Mouse (Mus musculus): ENCODE data around the gene I830077J02Rik.
"Not testable (repeated sequence)": the region's sequence is repeated elsewhere in the genome, so short reads cannot be mapped to it uniquely, and the experiment has no call there.

The I830077J02Rik gene

DNA sequence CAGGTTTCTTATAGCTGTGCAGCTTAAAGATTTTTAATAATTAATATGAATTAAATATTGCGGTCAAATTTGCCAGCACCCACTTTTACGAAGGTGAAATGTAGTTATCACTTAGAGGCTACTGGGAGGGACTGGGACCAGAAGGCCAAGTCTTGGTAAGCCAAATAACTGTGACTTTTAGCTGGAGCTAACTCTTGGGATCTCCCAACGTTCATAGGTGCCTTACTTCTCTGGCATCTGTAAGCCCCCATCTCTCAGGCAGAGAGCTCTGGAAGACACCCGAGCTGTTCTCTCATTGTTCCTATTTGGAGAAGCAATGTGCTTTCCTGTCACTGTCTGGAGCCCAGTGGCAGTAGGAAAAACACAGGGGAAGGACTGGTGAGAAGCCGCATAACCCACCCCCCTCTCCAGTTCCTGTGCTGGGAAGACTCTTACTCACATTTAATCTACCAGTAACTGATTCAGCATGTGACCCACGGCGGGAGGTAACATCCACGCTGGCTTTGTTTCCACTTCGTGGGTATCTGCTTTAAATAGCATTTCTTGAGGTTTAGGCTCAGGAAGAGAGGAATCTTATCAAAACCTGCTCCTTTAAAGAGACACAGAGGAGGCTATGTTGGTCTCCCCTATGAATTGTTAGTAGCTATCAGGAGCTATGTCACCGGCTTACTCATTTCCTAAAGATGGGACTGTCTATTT lies 14.7 kb downstream of the I830077J02Rik start:
- DNase-seq, result no peak

DNA sequence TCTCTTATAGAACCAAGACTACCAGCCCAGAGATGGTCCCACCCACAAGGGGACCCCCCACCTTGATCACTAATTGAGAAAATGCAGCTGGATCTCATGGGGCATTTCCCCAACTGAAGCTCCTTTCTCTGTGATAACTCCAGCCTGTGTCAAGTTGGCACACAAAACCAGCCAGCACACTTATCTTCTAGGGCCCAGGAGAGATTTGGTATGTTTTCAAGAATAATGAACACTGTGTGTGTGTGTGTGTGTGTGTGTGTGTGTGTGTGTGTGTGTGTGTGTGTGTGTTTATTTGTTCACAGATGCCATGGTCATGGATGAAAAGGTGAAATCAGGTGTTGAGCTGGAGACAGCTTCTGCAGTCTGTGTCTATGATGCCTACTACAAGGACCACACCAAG lies 16.0 kb downstream of the I830077J02Rik start:
- DNase-seq, result not testable (repeated sequence)

- DNase-seq, result no peak
These were observed 17.2 kb downstream of the I830077J02Rik start for GRCm38 (mm10) chr3:105915281-105915680.

- no peak for DNase-seq
These were observed 18.4 kb downstream of the I830077J02Rik start for GRCm38 (mm10) chr3:105913839-105914681.

GRCm38 (mm10) chr3:105912097-105912880 lies 20.2 kb downstream of the I830077J02Rik start:
- DNase-seq, result no peak

GRCm38 (mm10) chr3:105910519-105911190 lies 21.8 kb downstream of the I830077J02Rik start:
- no peak for DNase-seq

DNA sequence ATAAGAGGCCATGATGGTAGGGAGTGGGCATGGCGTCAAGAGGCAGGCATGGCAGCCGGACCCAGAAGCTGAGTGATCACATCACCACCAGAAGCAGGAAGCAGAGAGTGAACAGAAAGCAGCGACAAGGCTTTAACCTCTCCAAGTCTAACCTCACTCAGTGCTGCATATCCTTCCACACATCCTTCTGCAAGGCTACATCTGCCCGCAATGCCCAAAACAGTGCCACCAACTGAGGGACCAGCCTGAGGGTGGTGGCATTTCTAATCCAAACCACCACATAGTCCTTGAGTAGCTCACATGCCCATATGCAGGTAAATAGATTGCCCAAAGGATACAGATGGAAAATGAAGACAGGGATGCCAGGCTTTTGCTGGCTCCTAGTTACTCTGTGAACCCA lies 23.5 kb downstream of the I830077J02Rik start:
- DNase-seq, result no peak

DNA sequence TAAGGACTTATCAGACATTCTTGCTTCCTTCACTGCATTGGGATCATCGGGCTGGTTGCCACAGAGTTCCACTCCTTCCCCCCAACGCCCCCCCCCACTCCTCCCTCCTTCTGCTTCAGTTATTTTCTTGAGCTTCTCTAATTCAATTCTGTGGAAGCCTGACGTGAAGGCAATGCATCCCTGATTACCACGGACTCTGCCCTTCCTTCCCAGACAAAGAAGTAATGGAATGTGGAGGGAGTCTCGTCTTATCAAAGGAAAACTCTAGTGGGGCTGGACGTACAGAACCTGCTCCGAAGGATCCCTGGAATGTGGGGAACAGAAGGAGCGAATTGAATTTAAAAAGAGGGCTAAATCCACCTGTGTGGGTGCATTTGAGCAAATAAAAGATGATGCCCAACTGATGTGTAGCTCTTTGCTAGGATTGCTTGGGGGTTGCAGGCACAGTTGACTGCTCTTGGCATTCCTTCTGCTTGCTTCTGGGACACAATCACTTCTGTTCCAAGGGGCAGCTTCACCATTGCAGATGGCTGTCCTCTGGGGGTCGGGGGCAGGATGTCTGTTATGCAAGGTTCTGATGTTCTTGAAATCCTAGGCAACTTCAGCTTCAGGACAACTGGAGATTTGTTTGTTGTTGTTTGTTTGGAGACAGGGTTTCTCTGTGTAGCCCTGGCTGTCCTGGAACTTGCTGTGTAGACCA lies 24.4 kb downstream of the I830077J02Rik start:
- DNase-seq, result no peak

- DNase-seq, result no peak
These were observed 27.7 kb downstream of the I830077J02Rik start for GRCm38 (mm10) chr3:105904721-105905120.

- DNase-seq, result no peak
These were observed 28.3 kb downstream of the I830077J02Rik start for GRCm38 (mm10) chr3:105904213-105904612.

DNA sequence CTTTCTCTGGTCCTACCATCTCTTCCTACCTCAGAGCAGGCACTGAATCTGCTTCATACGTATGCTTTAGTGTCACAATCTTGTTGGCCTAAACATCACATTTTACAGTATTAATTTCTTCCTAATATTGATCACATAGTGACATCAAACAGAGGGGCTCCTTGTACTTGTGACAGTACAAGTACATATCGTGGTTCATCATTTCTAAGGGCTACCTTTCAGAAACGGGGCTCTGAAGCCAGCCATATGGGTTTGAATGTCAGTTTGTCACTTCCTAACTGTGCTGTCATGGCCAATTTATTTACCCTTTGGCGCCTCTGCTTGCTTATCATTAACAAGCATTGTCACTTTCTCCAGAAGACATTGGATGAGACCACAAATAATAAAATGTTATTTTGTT lies 31.0 kb downstream of the I830077J02Rik start:
- DNase-seq, result no peak

GRCm38 (mm10) chr3:105900716-105901115 lies 31.7 kb downstream of the I830077J02Rik start:
- no peak for DNase-seq

DNA sequence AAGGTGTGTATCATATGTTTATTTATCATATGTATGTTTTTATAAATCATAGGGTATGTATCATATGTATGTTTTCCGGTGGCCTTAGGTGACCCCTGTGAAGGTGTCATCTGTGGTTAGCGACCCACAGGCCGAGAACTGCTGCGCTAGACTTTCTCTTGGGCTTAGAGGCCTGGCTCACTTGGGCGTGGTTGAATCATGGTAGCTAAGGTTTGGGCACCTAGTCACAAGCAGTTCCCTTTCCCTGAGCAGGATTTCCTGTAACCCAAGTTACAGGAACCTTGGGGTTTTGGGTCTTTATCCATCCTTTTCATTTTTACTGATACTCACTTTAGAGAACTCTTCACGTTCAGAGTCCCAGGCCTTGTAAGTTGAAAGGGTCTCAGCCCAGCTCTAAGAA lies 32.2 kb downstream of the I830077J02Rik start:
- DNase-seq, result no peak

GRCm38 (mm10) chr3:105899394-105900147 lies 32.9 kb downstream of the I830077J02Rik start:
- peak; percentile 83 for DNase-seq

- no peak for DNase-seq
These were observed 33.6 kb downstream of the I830077J02Rik start for GRCm38 (mm10) chr3:105898861-105899260.

GRCm38 (mm10) chr3:105898325-105898724 lies 34.1 kb downstream of the I830077J02Rik start:
- DNase-seq, result no peak

GRCm38 (mm10) chr3:105896811-105897210 lies 35.7 kb downstream of the I830077J02Rik start:
- DNase-seq, result no peak

DNA sequence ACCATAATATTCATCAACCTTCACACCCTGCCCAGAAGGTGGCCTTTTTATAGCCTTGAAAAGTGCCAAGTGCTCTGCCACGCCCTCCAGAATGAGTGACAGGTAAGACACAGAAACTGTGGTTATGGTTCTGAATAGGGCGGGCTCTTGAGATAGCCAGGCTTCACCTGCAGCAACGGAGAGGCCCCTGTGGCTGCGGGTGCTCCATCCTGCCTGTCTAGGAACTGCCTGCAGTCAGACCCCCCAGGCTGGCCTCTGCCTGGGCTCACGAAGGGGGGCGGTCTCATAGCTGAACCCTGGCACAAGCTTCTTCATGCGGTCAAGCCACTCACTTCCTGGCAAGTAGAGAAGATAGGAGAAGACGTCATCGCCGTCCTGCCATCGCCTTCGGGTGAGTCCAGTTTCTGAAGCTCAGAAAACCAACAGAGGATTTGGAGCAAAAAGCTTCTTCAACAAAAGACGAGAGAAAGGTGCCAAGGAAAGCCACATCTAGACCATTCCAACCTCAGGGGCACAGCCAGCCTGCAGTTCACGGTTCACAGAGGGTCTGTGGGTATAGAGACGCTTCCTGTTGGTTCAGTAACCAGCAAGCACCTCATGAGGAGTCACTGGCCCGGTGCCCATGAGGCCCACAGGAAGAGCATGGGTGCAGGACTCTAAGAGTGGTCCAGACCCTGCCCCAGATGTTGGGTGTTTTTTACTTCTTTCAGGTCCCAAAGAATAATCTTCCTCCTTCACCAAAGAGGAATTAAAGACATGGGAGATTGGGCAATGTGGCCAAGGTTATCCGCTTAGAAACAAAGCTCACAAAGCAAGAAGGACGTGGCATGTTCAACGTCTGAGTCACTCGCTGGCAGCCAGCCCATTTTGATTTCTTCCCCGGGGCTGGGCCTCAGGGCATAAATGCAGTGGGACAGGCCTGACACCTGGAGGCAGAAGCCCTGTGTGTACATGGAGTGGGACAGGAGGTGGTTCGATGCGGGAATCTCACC lies 37.6 kb downstream of the I830077J02Rik start:
- peak; percentile 58 for DNase-seq

DNA sequence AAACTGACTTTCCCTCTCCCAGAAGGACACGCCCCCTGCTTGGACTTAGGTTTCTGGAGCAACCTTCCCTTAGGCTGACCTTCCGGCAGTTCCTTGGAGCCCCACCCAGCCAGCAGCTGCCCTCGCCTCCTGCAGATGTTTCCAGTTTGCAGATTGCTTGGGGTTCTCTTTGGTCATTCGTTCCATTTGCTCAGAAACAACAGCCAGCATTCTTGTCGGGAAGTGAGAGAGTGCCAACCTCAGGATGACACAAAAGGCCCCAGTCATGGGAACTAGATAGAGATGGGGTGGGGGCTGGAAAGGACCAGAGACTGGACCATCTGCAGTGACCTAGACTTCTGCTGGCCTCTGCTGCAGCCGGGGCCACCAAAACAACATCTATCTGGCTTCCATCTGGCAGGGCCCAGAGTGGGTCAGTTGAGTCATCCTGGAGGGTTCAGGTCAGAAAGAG lies 38.5 kb downstream of the I830077J02Rik start:
- DNase-seq, result no peak

Measured in right cerebral cortex, postnatal 4 days (tissue).